Mouse (Mus musculus) right cerebral cortex, postnatal 14 days (tissue): ENCODE data around the gene Cntn4.
A peak's percentile ranks its signal among the peaks of the same experiment; 100 is the strongest.

ENCODE experiments used
- DNase-seq: peaks from one replicate; pipeline ENCODE4 v3.0.0; 2022

Cntn4 gene

DNA sequence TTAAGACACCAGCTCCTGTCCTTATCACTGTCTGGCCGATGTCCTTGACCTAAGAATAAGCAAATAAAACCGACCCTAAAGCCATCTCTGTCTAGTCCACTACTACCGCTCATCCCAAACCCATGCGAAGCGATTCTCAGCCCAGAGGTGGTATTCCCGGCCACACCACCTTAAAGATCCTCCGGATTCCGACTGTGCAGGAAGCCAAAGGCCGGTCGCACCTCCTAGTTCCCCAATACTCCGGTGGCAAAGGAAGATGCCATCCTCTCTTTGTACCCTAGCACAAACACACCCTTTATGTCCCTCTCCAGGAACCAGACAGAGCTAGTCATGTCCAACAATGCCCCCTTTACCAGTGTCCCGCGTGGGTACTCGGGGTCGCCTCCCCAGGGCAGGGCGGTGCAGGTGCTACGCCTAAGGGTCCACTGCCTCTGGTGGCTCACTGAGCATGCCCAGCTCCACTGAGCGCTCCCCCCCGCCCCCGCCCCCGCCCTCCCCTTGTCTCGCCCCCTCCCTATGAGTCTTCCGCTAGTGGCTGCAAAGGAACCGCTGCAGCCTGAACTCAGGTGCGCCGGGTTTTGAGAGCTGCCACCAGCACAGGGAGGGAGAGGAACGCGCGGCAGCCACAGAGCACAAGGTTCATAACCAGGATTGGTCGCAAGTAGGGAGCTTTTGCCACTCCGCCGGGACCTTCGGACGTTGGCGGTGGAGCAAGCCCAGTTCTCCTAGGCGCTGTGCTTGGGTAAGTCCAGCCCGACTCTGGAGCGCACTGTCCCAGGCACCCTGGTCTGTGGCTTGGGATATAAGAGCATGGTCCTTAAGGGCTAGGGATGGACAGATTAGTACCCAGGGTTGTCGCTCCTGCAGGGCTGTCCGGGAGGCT lies at the start of gene Cntn4:
Gene Cntn4 (plus strand): TSS at position 512 of the 883 bp plus-strand sequence.
- peak; percentile 70 for DNase-seq

DNA sequence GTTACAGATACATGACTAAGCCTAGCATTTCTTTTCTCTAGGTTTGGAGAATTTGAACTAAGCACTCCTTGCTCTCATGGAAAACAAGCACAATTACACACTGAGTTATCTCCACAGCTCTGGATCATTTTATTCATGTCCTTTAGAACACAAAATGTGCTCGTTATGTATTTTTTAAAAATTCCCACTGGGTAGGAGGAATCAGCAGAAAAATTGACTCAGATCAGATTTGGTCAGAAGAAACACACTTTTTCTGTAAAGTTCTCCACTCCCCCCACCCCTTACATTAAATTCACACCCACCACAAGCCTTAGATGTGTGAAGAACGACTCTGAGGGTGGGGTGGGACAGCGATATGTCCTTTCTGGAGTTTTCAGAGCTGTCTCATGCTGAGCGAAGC lies 3.2 kb upstream of the Cntn4 start:
- no peak for DNase-seq

DNA sequence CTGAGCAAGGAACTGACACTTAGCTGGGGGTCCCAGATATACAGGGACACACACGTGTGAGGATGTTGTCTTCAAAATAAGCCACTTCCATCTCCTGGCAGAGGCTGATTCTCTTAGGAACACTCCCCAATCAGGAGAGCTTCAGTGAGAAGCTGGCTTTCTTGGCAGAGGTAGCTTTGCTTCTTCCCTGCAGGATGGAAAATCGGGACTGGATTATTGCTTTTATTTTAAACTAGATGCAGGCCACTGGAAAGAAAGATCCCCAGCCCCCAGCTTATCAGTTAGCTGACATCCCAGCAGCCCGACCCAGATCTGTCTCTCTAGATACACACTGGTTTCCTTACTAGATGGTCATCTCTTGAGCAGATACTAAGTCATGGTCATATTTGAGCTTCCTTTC lies 2.4 kb upstream of the Cntn4 start:
- DNase-seq: no peak

DNA sequence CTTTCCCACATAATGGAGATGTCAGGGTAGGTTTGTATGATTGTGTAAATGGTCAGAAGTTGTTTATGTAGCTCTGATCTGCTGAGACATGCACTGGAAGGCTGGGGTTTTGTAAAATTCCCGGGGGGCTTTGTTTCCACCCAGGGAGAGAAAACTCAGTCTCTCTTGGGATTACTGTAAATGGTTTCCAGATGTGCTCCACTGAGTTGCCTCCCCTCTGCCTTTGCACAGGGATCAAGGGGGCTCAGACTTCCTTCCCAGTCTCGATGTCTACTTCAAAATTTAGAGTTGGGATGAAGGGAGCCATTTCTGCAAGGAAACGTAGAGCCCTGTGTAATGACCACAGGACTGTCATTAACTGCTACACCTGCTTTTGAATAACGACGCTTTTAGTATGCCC lies 823 bp upstream of the Cntn4 start:
- no peak for DNase-seq

DNA sequence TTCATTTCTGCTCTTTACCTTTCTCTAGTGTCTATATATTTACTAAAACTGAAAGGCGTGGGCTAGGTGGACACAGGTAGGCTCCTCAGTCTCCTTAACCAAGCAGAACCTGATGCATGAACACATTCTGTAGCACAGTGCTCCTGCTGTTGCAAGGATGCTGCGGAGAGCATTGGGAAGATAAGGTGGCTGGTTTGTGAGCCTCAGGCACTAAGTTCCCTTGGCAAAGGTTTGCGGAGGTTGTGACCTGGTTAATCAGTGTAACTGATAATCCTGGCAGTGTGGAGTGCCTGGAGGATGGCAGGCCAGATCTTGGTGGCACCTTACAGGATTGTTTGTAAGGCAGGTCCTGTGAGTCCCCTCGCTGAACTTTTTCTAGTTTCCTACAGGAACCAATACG lies 1.3 kb downstream of the Cntn4 start:
- no peak for DNase-seq

DNA sequence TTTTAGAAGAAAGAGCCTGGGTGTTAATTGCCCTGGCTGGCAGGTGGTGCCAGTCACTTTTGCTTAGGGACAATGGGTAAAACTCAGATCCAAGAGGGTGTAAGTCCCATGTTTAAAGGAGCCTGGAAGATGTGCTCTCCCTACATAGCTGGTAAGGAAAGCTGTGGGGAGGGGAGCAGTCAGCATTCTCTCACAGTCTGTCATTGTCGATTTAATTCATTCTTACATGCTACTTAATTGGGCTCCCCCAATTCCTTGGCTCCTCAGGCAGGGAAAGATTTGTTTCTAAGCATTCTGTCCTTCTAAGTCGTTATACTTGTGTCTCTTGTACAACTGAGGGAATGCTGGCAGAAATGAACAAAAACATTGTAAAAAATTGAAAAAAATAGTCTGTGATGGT lies 4.0 kb downstream of the Cntn4 start:
- no peak for DNase-seq

DNA sequence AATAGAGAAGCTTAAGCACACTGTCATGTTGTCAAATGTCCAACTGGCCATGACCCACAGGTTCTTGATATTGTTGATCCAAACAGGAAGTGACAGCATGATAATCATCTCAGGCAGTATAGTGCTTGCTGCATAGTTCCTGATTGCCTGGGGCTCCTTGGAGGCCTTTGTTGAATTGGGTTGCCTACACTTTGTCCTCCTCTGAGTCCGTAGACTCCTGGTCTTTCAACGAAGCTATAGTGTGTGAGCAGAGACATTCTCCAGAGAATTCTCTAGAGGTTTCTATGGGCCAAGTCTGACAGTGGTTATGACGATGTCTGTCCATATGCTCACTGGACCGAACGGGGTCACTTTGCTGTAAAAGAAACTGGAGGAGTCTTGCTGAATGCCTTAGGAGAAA lies 5.8 kb downstream of the Cntn4 start:
- no peak for DNase-seq

DNA sequence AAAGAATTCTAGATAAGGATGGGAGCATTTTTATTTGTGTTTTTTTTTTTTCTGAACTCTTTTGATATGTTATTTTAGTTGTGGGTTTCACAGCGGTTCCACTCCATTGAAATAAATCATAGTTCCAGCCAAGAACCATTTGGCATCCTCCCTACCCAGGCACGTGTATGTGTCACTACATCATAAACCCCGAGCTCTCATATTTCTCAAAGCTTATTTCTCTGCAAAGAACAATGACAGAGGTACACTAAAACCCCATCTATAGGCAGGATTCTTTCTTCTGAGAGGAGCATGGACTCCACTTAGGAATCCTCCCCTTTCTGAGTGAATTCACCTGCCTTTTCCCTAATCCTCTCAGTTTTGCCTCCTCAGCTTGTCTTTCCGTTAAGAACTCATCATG lies 6.7 kb downstream of the Cntn4 start:
- no peak for DNase-seq

DNA sequence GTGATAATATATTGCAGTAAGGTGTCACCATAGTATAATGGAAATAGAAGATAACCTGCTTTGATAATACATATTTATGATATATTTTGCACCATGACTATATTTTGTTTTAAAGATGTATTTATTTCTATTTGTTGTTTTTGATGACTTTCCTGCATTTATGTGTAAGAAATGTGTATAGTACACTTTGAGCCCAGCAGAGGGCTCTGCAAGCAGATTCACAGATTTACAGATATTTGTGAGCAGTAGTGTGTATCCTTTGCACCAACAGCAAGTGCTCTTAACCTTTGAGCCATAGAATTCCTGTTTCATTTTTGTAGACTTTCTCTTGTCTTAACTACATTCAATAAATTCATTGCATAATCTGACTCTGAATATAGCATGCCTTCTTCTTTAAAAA lies 10.7 kb downstream of the Cntn4 start:
- DNase-seq: no peak

DNA sequence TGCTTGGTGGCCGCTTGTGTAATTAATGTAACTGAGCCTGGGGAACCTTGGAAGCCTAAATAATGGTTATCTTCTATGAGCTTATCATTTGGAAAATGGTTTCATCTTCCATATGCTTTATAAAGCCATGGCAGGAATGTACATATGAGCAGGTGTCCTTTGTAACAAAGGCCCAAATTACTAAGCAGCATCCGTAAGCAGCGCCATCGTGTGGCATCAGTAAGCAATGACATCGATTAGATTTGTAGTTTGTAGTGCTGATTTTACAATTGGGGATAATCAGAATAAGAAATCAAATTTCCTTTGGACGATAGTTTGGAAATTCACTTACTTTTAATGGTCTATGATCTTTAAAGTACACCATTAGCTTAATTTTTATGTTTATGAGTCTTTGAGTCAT lies 64.6 kb downstream of the Cntn4 start:
- DNase-seq: no peak

DNA sequence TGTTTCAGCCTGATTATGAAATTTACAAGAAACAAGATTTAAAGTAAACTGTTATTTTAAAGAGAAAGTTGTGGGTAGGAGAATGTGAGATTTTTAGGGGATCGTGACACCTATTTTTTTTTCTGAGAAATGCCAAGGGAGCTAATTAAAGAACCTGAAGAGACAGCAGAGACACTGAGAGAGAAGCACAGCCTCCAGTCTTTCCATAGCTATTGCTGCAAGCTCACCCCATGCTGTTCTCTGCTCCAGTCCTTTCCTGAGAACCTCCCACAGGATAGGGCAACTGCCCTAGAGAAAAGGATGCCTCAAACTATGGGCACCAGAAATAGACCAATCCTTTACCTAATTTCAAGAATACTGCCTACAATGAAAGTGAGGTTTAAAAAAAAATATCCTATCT lies 103.2 kb downstream of the Cntn4 start:
- no peak for DNase-seq

DNA sequence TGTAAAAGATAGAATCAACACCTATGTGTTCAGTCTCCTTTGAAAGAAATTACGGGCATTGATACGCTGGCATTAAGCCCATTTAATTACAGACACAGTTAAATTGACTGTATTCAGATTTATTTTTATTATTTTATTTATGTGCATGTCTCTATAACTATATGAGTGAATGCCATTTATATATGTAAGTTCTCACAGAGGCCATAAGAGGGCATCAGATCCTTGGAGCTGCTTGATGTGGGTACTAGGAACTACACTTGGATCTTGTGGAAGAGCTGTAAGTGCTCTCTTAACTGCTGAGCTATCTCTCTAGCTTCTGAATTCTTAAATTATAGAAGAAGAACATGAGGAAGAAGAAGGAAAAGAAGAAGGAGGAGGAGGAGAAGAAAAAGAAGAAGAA lies 111.0 kb downstream of the Cntn4 start:
- no peak for DNase-seq

DNA sequence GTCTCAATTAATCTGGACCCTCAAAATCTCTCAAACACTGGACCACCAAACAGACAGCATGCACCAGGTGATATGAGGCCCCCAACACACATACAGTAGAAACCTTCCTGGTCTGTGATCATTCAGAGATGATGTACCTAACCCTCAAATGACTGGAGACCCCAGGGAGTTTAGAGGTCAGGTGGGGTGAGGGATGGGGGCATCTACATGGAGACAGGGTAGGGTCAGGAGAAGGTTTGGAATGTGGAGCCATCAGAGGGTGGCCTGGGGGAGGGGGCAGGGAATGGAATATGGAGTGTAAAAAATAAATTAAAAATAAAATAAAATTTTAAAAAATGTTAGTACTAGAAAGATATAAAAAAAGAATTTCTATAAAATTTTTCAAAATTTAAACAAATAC lies 157.6 kb downstream of the Cntn4 start:
- no peak for DNase-seq

DNA sequence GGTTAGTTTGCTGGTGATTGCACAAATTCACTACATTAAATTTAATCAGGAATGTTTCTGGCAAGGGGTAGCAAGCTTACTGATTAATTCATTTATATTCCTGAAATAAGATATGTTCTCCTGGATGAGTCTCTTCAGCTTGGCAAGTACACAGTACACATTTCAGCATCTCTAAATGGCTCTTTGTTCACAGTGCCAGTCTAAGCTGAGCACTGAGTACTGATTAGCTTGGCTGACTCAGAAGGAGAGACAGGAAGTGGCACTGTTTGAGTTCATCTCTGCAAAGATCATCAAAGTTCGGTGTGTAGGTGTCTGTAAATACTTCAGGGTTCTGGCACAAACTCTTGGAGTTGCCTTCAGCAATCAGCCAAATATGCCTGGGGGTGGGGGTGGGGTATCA lies 169.8 kb downstream of the Cntn4 start:
- DNase-seq: no peak

DNA sequence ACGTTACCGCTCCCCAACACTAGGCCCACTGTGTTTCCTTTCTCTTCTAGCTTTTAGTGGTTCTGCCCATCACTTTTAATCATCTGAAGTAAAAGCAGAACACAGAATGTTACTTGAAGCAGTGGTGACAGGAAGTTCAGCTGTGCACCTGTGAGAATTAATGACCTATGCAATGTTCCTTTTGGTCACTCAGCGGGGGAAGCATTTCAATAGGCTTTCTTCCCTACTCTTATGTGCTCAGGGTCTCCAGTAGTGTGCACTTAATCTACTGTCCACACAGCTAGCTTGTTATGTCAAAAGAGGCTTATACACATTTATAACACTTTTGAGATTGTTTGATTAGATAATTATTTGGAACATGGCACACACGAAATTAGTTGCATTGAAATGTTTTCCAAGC lies 215.4 kb downstream of the Cntn4 start:
- no peak for DNase-seq

DNA sequence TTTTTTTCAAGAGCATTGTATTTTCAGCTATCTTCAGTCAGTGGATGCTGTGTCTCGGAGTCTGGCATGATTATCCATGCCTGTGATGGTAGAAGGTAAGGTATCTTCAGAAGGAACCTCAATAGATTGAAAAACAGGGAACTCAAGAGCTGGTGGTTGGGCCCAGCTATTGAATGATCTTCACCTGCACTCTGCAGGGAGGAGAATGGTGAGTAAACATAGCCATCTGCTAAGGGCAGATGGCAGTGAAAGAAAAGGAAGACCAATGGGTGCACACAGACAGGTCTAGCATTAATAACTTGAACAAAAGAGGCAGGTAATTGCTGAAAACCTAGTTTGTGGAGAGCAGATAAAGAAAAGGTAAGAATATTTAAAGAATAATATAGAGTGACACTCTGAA lies 261.0 kb downstream of the Cntn4 start:
- no peak for DNase-seq

DNA sequence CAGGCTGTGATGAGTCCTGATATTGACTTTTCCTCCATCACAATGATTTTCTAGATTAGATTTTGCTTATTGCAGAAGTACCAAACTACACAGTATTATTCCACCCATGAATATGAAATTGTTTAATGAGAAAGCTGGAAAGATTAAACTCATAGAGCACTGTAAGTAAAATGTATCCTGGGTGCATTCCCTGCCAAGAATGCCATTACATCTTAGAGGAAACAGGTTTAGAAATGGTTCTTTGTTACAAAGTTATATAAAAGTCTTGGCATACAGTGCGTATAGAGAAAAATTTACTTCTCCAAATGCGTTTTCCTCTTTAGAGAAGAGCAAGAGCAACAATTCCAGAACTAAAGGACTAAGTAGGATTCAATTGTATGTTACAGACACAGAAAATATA lies 261.8 kb downstream of the Cntn4 start:
- no peak for DNase-seq

DNA sequence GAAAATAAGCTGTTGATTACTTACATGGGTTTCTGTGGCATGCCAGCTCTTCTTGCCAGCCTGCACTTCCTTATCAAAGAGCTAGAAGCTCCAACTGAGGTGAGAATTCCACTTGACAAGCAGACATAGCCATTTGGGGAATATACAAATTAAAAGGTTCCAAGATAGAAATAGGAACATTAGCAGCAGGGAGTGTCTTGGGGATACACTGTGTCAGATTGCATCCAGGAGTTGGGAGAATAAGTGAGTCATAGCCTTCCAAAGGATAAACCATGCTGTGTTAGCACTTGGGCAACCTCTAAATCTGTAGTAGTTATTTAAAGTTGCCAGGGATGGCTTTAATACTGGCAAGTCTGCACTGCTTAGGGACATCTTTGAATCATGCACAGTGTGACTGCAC lies 263.1 kb downstream of the Cntn4 start:
- DNase-seq: no peak

DNA sequence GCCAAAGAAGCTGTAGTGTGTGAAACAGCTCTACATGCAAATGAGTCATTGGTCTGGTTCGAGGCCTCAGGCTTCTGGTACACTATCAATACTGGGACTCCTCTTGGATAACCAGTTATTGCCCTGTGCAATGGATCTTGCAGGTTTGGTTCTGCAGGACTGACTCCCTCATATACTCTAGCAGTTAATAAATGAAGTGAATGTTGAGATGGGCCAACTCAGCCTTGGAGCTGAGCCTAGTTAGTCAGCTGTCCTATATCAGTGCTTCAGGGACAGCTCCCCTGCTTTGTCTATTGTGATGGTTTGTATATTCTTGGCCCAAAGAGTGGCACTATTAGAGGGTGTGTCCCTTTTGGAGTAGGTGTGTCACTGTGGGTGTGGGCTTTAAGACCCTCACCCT lies 314.0 kb downstream of the Cntn4 start:
- DNase-seq: no peak

DNA sequence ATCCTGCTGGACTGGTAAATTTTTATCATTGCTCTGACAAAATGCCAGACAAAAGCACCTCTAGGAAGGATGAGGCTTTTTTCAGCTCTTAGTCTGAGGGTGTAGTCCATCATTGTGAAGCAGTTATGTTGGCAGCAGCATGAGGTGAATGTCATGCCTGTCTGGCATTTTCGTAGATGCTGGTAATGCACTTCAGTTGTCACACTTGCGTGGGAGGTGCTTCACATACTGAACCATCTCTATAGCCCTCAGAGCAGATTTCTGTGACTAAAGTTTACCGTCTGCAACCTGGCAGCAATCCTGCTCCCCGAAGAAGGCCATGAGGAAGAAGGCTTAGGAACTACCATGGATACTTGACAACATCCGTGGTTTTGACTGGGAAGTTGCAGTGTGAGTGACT lies 335.6 kb downstream of the Cntn4 start:
- DNase-seq: no peak

DNA sequence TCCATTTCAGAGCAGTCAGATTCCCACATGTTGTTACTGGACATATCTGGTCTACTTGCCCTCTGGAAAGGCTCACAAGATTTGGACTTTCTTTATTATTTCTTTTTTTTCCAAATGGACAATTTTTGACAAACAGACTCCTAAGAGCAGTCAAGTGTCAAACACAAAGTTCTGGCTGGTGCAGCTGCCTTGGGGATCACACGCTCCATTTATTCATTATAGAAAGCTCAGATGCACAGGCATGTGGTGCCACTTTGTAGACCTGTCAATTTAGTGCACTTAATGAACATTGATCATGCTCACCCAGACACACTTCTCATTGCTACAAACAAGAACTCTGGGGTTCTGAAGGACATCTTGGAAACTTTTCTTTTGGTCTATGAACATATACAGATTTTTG lies 337.7 kb downstream of the Cntn4 start:
- DNase-seq: no peak

DNA sequence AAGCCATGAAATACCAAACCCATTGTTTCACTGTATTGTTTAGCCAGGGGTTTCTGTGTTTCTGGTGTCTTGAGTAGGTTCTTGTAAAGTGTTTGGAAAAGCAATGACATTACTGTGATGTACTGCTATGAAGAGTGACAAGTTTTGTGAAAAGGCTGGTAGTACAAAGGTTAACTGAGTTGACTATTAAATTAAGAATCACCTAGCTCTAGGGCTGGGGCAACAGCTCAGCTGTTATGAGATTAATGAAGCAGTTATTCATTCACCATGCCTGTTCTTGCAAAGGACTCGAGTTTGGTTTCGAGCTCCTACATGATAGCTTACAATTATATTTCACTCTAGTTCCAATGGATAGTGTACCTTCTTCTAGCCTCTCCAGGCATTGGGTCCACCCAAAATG lies 371.4 kb downstream of the Cntn4 start:
- DNase-seq: no peak

DNA sequence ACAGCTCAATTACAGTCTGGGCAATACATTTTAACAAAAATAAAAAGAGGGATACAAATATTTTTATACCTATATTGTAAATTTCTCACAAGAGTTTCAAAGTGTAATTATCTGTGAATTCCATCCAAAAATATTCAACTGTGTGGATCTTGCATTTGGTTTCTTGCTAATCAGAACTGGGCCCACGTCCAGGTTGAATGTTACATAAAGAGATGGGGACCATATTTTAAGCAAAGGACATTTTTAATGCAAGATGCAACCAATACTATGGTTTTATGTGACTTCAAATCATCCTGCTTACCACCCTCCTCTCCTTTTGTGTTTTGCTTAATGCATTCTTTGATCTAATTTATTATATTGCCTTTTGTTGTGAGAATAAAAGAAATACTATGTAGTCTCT lies 378.7 kb downstream of the Cntn4 start:
- DNase-seq: peak; percentile 16

DNA sequence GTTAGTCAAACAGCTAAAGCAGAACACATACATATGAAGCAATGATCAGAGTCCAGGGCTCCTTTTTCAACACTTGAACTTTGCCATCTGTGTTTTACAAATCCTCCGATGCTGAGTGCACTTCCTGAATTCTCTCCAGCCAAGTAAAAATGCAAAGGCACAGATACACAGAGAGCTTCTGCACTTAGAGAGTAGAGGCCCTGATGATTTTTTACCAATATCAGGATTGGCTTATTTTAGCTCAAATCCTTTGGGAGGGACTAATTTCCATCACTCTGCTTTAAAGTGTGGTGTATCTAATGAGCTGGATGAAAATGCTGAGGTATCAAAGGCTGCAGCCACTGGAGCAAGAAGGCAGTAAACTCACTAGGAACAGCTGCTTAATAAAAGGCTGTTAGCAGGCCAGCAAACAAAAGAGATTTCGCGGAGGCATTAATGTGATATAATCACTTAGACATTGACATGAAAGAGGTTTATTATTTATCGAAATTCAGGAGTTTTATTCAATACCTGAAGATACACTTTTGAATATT lies 400.7 kb downstream of the Cntn4 start:
- DNase-seq: no peak

DNA sequence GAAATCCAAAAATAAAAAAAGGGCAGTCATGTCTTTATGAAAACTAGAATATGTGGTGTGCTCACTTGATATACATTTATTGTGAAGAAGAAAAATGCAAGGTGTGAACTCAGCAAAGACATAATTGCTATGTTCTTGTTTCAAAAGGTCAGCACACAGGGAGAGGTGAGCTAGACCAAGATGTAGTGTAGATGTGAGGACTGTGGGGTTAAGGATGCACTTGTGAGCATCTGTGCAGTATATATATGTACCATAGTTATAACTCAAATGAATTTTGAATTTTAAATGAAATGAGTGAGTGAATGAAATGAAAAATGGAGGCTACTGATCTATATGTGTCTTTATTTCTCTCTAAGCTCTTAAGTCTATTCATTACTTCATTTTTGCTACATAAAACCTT lies 401.2 kb downstream of the Cntn4 start:
- no peak for DNase-seq
